Mouse (Mus musculus) right cerebral cortex, postnatal 25 days (tissue): ENCODE data around the gene Atf3.

Source experiments
- DNase-seq: peaks from one replicate; pipeline ENCODE4 v3.0.0; 2022

Gene Atf3

GRCm38 (mm10) chr1:191226570-191226969 lies 8.7 kb upstream of the Atf3 start:
- DNase-seq = no peak

- DNase-seq = no peak
Observed at GRCm38 (mm10) chr1:191225771-191226170, 7.9 kb upstream of the Atf3 start.

DNA sequence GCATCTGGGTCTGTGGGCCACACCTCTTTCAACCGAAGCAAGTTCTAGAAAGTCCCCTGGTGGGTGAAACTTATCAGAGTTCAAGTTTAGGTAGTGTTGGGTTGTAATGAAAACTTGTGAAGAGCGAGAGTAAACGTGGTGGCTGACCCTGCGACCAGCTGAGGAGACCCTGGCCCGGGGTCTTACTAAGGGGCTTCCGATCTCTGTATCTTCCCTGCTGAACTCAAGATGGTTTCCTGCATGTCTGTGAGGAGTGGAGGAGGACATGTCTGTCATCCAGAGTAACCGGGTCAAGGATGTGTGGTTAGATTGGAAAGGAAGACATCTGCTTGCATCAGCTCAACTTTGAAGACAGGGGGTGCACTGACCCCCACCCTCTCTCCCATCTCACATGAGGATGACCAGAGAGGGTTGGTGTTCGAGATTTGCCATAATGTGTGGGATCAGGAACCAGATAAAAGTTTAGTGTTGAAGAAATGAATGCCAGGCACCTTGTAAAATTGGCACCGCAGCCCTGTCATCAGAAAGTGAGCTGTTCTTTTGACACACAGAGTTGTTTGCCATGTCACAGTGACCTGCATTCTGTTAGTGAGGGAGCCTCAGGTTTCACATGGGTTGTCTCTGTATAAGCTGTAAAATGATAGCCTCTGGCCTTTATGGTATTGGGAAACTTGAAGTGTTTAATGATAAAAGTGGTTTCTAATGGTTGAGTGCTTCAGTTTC lies 7.3 kb upstream of the Atf3 start:
- DNase-seq = no peak

GRCm38 (mm10) chr1:191224302-191224980 lies 6.6 kb upstream of the Atf3 start:
- peak; percentile 90 for DNase-seq

DNA sequence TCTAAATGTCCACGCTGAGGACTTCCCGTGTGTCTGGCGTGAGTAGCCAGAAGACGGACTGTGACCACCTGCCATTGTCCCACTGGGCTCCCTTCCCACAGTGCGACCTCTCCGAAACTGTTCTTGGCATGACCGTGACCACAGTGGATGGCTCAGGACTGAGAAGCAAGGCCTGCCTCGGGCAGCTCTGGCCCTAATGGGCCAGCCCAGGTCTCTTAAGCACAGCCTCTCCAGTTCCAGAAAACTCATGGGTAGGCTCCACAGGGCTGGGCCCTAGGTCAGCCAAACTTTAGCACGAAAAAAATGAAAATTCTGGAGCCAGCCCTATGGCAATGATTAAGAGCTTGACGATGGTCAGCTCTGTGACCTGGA lies 6.1 kb upstream of the Atf3 start:
- DNase-seq = no peak

DNA sequence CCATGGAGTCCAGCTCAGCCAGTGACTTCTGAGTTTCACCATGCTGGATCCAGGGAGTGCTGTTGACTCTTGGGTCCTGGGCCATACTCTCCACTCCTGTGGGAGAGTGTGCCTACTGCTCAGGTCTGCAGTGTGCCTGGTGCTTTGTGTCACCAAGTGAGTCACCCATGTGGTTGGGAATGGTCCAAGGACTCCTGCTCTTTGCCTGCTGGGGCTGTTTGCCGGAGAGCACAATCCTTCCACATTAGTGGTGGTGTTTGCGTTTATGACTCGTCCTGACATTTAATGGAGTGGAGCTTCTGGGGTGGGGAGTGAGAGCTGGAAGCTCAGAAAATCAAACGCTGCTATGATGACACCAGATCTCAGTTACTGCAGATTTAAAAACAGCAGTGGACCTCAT lies 4.2 kb upstream of the Atf3 start:
- no peak for DNase-seq

GRCm38 (mm10) chr1:191220588-191220987 lies 2.7 kb upstream of the Atf3 start:
- DNase-seq = no peak

DNA sequence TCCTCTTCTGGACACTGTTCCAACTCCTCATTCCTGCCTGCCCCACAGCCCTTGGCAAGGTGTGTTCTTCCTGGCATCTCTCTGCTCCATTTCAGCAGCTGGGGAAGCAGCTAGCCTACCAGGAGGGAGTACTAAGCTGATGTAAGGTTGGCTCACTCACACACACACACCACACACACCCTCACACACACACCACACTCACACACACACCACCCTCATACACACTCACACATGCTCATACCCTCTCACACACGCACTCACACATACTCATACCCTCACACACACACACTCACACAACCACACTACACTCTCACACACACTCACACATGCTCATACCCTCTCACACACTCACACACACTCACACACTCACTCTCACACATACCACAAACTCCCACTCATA lies 1.9 kb upstream of the Atf3 start:
- DNase-seq = no peak

DNA sequence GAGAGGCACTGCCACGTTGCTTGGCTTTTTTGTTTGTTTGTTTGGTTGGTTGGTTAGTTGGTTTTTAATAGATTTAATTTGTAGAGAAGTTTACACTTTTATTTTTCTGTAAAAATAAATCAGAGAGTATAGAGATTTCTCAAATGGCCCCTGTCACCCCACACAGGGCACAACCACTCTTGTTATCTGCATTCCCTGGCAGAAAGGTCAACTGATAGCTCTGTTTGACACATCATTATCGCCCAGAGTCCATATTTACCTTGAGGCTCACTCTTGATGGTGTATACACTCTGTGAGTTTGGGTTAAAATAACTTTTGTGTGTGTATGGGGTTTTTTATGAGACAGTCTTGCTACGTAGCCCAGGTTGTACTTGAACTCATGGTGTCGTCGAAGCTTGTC lies 744 bp upstream of the Atf3 start:
- no peak for DNase-seq

GRCm38 (mm10) chr1:191215776-191216661 lies 1.8 kb downstream of the Atf3 start:
- DNase-seq = no peak

- DNase-seq = no peak
Observed at GRCm38 (mm10) chr1:191211096-191211495, 6.7 kb downstream of the Atf3 start.

GRCm38 (mm10) chr1:191205791-191206190 lies 12.0 kb downstream of the Atf3 start:
- DNase-seq = no peak

- DNase-seq = no peak
Observed at GRCm38 (mm10) chr1:191204876-191205275, 13.0 kb downstream of the Atf3 start.

- no peak for DNase-seq
Observed at GRCm38 (mm10) chr1:191203496-191203895, 14.3 kb downstream of the Atf3 start.

DNA sequence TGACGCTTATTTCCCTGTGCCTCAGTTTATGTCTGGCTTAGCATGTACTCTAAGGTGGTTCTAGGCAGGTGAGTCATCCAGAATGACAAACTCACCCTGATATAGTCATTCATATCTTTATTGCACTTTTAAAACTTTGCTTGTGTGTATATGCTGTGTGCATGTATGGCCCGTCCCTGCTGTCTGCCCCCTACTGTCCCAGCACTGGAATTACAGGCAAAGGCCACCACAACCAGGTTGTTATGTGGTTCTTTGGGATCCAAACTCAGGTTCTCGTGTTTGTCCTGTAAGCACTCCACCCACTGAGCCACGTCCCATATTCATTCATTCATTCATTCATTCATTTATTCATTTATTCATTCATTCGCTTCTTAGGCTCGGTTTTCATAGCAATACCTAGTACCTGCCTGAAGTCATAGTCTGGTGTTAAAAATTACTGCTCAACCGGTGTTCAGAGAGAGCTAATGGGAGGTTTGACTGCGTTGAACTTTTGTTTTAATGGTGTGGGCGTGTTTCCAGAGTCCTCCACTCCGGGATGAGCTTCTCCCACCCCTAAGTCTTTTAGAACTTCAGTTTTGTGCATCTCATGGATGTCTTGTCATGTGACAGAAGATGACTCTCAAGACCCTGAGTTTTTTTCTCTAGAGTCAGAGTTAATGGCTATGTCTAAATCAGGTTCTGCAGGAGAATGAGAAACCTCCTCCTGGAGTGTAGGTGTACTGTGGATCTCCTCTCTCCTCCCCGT lies 15.5 kb downstream of the Atf3 start:
- DNase-seq = no peak

GRCm38 (mm10) chr1:191200816-191201602 lies 16.8 kb downstream of the Atf3 start:
- no peak for DNase-seq

DNA sequence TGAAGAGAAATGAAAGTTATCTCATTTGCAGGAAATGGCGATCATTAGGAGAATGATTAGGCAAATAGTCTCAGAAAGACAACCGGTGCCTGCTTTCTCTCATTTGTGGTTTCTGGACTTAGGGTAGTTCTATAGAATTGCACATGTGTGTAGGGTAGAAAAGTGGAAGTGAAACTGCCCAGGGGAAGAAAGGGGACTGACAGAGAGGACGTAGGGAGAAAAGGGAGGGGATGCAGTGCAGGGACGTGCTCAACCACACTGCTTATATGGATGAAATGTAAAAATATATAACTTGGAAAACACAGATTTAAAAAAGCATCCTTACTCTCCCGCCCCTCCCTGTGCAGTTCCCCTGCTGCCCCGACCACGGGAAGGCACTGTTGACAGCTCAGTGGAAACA lies 19.9 kb downstream of the Atf3 start:
- no peak for DNase-seq

DNA sequence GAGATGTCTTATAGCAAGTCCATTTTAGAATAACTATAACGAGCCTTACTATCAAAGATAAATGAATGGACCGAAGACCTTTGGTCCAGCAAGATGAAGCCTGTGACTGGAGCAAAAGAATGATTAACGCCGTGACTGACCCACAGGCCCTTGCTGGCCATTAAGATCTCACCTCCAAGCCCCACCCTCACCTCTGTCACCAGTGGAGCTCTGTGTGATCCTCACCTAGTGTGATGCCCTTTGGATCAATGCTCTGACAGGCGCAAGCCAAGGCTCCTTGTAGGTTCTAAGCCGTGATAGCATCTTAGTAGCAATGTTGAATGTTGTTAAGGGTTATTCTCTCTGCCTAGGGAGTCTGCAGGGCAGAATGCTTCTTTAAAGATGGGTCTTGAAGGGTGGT lies 21.8 kb downstream of the Atf3 start:
- no peak for DNase-seq

GRCm38 (mm10) chr1:191193657-191194424 lies 24.0 kb downstream of the Atf3 start:
- no peak for DNase-seq

GRCm38 (mm10) chr1:191192751-191193150 lies 25.1 kb downstream of the Atf3 start:
- no peak for DNase-seq

- DNase-seq = no peak
Observed at GRCm38 (mm10) chr1:191192213-191192612, 25.6 kb downstream of the Atf3 start.
